Mouse (Mus musculus) bone marrow, adult 2 months (tissue): ENCODE results near the gene Sept9.

Experiments
- CTCF ChIP-seq: fragments of 200-500 bp; IDR thresholded peaks from 2 replicates; pipeline ENCODE4 v1.5.1; 2011; ENCODE audit warnings: low read length, control low read depth; ENCODE audit not compliant: control insufficient read depth, insufficient read depth
- POLR2A ChIP-seq: fragments of 200-500 bp; IDR thresholded peaks from 2 replicates; pipeline ENCODE4 v1.6.1; 2011; ENCODE audit warnings: low read depth, mild to moderate bottlenecking, control low read depth, low read length, borderline replicate concordance; ENCODE audit not compliant: control insufficient read depth

DNA sequence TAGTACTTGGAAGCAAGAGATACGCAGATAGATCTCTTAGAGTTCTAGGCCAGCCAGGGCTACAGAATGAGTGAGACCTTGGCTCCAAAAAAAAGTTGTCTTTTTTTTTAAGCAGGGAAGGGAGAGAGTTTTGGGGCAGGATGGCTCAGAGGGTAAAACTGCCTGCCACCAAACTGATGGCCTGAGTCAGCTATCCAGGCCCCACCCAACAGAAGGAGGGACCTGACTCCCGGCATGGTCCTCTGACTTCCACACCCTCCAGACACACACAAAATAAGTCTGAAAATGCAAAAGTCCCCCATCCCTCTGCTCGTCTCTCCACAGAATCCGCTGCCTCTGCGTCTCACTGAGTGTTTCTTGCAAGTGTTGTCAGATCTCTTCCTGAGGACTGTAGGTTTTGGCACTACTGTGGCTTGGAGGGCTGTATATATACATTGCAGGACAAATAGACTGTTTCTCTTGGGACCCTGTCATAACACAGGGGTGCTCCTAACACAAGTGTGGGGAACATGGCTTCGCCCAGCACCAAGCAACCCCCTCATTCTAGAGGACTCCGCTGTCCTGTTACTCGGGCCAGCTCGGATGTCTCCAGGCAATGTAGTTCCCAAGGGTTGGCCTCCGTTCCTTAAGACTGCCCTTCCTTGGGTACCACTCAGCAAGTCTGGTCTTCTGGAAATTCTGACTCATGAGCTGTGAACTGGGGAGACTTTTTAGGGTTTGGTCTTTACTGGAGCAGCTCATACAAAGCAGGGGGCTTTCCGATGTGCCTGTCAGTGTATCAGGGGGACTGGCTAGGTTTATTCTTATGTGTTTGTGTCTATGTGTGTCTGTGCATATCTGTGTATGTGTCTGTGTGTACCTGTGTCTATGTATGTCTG, 41.6 kb downstream of the Sept9 start:
- TF ChIP-seq CTCF, result no peak
- TF ChIP-seq POLR2A, result no peak
